Mouse (Mus musculus) fat pad, adult 2 months (tissue): ENCODE results near the gene Irf9.
A peak's percentile ranks its signal among the peaks of the same experiment; 100 is the strongest.

Experiments
- DNase-seq: peaks from one replicate; pipeline ENCODE4 v3.0.0-alpha.2; 2011; ENCODE audit warnings: low read depth, low spot score; ENCODE audit errors: extremely low read depth

Gene Irf9

DNA sequence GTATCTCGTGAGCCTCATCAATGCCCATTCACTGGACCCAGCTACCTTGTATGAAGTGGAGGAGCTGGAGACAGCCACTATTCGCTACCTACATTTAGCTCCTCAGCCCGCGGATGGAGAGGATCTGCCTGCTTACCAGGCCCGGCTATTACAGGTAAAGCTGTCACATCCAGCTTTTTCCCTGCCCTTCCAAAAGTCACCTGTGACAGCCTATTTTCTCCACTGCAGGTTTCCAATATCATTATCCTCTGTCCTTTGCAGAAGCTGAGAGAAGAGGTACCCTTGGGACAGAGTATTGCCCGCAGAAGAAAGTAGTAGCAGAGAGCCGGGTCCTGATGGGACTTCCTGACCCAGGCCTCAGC lies at the start of gene Irf9:
TSS of gene Irf9 (plus strand) at position 301 of the 362 bp plus-strand sequence.
- DNase-seq = no peak

- DNase-seq = no peak
Observed at GRCm38 (mm10) chr14:55554635-55555034, 48.7 kb upstream of the Irf9 start.

DNA sequence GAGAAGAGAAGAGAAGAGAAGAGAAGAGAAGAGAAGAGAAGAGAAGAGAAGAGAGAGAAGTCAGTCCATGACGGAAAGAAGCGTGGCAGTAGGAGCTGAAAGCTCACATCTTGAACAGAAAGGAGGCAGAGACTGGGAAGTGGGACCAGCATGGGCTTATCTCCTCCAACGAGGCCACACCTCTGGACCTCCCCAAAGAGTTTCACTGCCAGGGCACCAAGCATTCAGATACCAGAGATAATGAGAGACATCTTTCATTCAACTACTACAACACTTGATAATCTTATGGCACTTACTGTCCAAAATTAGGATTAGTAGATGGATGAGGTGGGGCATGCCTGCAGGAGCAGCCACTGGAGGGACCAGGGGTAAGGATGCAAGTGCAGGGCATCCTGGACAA lies 47.6 kb upstream of the Irf9 start:
- no peak for DNase-seq

DNA sequence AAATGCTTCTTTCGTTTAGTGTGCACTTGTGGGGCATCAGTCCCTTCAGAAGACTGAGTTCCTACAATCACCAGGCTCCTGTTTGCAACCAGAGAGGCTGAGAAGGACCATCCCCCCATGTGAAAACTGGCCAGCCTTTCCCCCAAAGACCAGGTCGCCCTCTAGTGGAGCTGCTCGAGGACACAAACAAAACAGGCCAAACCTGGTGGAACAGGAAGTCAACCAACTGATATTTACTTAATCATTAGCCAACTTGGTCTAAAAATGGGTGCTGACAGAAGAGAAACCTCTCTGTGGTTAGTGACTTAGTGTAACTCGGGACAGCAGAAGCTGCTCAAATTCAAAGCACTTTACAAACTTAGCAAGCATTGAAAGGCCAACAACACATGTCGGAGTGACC lies 46.4 kb upstream of the Irf9 start:
- DNase-seq = no peak

- DNase-seq = no peak
Observed at GRCm38 (mm10) chr14:55557587-55557986, 45.8 kb upstream of the Irf9 start.

DNA sequence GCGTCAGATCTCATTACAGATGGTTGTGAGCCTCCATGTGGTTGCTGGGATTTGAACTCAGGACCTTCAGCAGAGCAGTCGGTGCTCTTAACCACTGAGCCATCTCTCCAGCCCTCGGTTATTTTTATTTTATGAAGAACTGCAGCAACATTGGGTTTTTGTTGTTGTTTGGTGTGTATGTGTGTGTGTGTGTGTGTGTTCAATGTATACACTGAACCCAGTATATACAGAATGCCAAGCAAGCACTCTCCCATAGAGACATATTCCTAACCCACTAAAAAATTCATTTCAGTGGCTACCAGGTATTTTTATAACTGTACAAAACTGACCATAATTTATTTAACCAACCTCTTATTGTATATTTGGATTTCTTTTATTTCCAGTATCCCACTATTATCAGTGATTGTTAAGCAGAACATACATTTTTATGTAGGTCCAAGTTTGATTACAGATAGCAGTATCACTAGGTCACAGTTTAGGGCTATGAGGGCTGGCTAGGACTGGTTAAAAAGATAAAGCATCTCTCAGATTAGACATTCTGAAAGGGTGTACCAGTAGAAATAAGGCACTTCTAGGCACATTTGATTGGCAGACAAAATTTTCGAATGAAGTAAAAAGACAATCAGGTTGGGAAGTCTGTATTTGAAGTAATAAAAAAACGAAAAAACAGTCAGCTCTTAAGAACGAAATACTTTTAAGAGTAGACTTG lies 44.5 kb upstream of the Irf9 start:
- DNase-seq = no peak

GRCm38 (mm10) chr14:55559799-55560201 lies 43.6 kb upstream of the Irf9 start, which contains the start of gene Dcaf11:
Dcaf11 (plus strand) TSS chr14:55560006.
- DNase-seq = no peak

DNA sequence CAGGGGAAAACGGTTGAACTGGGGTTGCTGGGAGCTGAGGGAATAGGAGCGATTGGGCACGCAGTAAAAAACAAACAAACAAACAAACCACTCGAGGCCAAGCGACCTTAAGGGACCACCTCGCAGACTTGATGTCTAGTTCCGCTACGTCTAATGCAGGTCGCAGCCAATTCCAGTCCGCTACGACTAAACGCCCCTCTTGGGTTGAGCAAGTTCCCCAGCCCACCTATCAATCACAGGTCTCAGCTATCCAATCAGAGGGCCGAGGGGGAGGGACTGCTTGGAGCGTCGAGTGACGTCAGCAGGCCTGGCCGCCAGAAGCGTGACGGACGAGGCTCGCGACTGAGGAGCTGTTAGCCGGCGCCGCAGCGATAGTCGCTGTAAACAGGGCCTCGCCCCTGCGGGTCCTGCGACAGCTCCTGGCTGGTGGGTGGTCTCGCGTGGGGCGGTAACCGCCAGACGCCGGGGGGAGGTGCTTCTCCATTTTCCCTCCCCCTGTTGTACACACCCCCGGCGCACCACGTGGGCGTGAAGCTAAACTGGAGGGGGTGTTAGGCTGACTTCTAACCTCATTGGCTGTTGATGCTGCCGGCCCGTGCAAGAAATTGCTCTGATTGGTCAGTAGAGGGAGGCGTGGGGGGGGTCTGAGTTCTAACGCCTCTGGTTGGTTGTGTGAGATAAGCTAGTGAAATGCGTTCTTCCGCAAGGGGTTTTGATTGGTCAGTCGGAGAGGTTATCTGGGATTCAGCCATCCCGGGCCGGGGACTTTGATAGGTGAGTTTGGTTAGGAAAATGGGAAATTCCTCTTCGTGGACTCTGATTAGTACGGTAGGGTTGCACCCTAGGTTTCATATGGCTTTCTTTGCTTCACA lies 42.9 kb upstream of the Irf9 start, which contains the start of gene A730061H03Rik:
TSS of gene A730061H03Rik (minus strand) at position 205 of the 872 bp plus-strand sequence.
- DNase-seq = peak; percentile 98

DNA sequence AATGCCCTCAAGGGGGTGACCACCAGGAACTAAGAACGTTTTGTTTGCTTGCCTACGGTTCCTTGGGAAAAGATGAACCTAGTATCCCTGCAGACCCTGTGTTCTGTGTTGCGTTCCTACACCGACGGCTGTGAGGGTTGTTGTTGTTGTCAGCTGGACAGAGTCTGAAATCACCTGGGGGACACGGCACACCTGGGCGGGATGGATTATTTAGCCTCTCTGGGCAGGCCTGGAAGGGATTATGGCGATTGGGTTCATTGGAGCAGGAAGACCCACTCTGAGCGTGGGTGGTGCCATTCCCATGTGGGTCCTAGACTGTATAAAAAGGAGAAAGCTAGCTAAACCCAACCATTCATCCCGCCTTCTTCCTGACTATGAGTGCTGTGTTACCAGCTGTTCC lies 41.5 kb upstream of the Irf9 start:
- DNase-seq = no peak

DNA sequence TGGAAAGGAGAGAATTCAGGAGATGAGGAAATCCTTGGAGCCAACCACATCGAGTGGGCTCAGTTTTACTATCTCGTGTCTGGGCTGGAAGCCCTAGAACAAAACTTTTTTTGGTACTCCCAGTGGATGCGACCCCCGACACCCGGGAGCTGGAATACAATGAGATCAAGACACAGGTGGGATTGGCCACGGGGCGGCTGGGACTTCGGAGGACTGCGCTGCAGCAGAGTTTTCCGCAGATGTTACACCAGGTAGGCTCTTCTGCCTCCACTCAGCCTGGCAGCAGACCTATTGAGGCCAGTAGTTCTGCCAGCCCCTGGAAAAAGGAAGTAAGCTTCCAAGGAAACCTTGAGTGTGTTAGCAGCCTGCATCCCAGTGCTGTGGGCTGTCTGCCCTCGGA lies 40.1 kb upstream of the Irf9 start:
- no peak for DNase-seq

- no peak for DNase-seq
Observed at GRCm38 (mm10) chr14:55565748-55566147, 37.6 kb upstream of the Irf9 start.

DNA sequence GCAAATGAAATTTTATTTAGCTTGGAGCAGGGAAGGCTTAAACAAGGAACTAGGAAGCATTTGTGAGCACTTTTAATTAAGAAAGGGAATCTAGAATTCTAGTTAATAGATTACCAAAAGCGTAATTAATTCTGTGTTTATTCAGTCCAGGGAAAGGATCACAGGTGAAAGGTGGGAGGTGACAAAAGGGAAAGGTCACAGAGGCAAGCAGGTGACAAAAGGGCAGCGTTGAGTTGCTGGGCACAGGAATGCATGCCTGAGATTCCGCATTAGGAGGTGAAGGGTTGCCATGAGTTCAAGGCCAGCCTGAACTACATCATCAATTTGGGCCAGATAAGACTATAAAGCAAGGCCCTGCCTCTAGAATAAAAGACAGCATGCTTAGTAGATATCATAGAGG lies 35.9 kb upstream of the Irf9 start:
- no peak for DNase-seq

- DNase-seq = no peak
Observed at GRCm38 (mm10) chr14:55570588-55570987, 32.8 kb upstream of the Irf9 start.

GRCm38 (mm10) chr14:55571760-55572159 lies 31.6 kb upstream of the Irf9 start:
- DNase-seq = no peak

GRCm38 (mm10) chr14:55575302-55575701 lies 28.1 kb upstream of the Irf9 start, which contains the start of gene Fitm1:
Fitm1 (plus strand) TSS chr14:55575617.
- no peak for DNase-seq

- no peak for DNase-seq
Observed at GRCm38 (mm10) chr14:55575711-55576110, 27.7 kb upstream of the Irf9 start.

- no peak for DNase-seq
Observed at GRCm38 (mm10) chr14:55576376-55576775, 27.0 kb upstream of the Irf9 start.

DNA sequence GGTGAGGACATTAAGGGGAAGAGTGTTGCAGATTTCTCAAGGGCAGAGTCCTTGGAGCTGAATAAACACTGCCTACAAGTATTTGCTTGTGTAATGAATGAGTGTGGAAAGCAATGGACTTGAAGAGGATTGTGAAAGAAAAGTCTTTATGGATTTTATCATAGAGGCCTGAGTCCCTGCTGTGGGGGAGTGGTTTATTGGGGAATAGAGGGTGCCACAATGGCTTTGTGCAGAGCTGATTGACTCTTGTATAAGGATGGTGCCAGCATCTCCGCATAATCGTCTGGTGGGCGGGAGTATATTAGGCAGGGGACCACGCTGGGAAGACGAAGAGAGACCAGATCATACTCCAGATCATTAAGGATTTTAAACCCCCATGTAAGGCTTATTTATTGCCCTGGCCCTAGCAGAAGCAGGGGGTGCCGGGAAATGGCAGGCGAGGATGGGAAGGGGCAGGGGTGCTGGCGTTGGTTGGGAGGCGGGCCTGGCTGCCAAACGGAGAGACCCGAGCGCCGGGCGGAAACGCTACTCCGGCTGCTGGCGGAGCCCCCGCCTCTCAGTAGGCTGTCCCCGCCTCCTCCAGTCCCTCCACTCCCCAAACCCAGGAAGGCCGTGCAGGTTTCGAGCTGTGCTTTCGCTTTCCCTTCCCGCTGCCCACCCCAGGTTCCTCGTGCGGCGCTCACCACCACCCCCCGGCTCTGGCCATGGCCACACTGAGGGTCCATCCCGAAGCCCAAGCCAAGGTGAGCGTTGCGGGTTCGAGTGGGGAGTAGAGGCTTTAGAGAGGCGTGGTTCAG lies 25.3 kb upstream of the Irf9 start, which contains the start of gene Psme1:
TSS of gene Psme1 (plus strand) at position 253 of the 797 bp plus-strand sequence.
- peak; percentile 68 for DNase-seq

- no peak for DNase-seq
Observed at GRCm38 (mm10) chr14:55578668-55579269, 24.6 kb upstream of the Irf9 start.
